ENCODE assay signal across 13 mouse cellular contexts in genomic region chr9:74906951-74907350, GRCm38 (mm10). TPM values are rescaled to one million over a fixed set of nuclear protein-coding genes. Genes with fewer than 3 reads are reported as not detected.
A peak's percentile ranks its signal among the peaks of the same experiment; 100 is the strongest.
DNase-seq lines count a peak whose midpoint lies in the region; ATAC-seq and TF ChIP-seq lines count a peak whose summit lies in the region.
"Had no signal": no experiment of that assay in that cellular context is flagged by ENCODE, and none has a peak within 500 bp of the region (broad histone marks: within the 10 kb centered on the region; RNA-seq: fewer than 3 reads in every experiment).

No protein-coding gene starts in this region.

- no peak overlapping the region for H3K4me2 ChIP-seq in midbrain, embryonic 11.5 days
- H3K4me2 ChIP-seq: embryonic facial prominence, embryonic 13.5 days; limb, embryonic 13.5 days had no signal

- 67% methylated on average over 4 of the region's 4 CpGs for WGBS in midbrain, embryonic 11.5 days

- peak; percentile 24 for DNase-seq in ovary, postnatal 36 days (ENCODE audit: low spot score)
- DNase-seq in ovary, postnatal 14 days (ENCODE audit: low spot score), result no peak
- peak; percentile 79 to 90 for DNase-seq in lung, adult 18-20 months
- peak; percentile 24 for DNase-seq in splenic B cell, adult 2 months (ENCODE audit: low read depth, low spot score)
- no peak for DNase-seq in embryo, embryonic 10.5 days (ENCODE audit: low spot score)
- DNase-seq in retina, postnatal 1 day, result no peak
- no peak for DNase-seq in midbrain, embryonic 11.5 days (ENCODE audit: low spot score, missing footprints)
- DNase-seq: gastrocnemius, adult 2 months; heart, postnatal 14 days had no signal

- H3K36me3 ChIP-seq in splenic B cell, adult 2 months (ENCODE audit: control insufficient read depth, insufficient read depth, low read length, poor library complexity, severe bottlenecking), result no peaks in the 10 kb centered on the region
- H3K36me3 ChIP-seq in midbrain, embryonic 11.5 days (ENCODE audit: control insufficient read depth, insufficient read depth, low read length), result no peaks in the 10 kb centered on the region
- H3K36me3 ChIP-seq: embryonic facial prominence, embryonic 13.5 days; G1E; limb, embryonic 13.5 days had no signal

- ATAC-seq in midbrain, embryonic 11.5 days (ENCODE audit: low FRiP score), result no peak

- peaks cover 48% of the 10 kb centered on the region for H3K4me1 ChIP-seq in bone marrow macrophage, adult 2 months (ENCODE audit: control insufficient read depth, insufficient read depth, low read length)
- no peaks in the 10 kb centered on the region for H3K4me1 ChIP-seq in midbrain, embryonic 11.5 days (ENCODE audit: control insufficient read depth, insufficient read depth, low read length)

- no peak overlapping the region for H3K9ac ChIP-seq in midbrain, embryonic 11.5 days (ENCODE audit: low read length)
- H3K9ac ChIP-seq: embryonic facial prominence, embryonic 13.5 days; limb, embryonic 13.5 days had no signal

- H3K27ac ChIP-seq in bone marrow macrophage, adult 2 months (ENCODE audit: insufficient read depth, low read depth, low read length), result peak overlapping the region; percentile 6; the same call in 1 of the 2 replicates
- no peak overlapping the region for H3K27ac ChIP-seq in midbrain, embryonic 11.5 days (ENCODE audit: low read depth, low read length)
- H3K27ac ChIP-seq: embryonic facial prominence, embryonic 13.5 days; gastrocnemius, adult 2 months; limb, embryonic 13.5 days had no signal

- TF ChIP-seq POLR2A in bone marrow macrophage, adult 2 months (IDR thresholded peaks at IDR 0.05; ENCODE audit: borderline replicate concordance, low read depth, low read length), result no peak

- no peaks in the 10 kb centered on the region for H3K9me3 ChIP-seq in midbrain, embryonic 11.5 days (ENCODE audit: control insufficient read depth, low read length)
- H3K9me3 ChIP-seq: embryonic facial prominence, embryonic 13.5 days; limb, embryonic 13.5 days had no signal

- no peaks in the 10 kb centered on the region for H3K27me3 ChIP-seq in splenic B cell, adult 2 months (ENCODE audit: control insufficient read depth, insufficient read depth, low read length, poor library complexity, severe bottlenecking)
- no peaks in the 10 kb centered on the region for H3K27me3 ChIP-seq in midbrain, embryonic 11.5 days (ENCODE audit: control insufficient read depth, insufficient read depth, low read length)
- H3K27me3 ChIP-seq: embryonic facial prominence, embryonic 13.5 days; limb, embryonic 13.5 days had no signal

- no peak for TF ChIP-seq CTCF in bone marrow macrophage, adult 2 months (IDR thresholded peaks at IDR 0.05; ENCODE audit: low read depth, low read length)

- H3K4me3 ChIP-seq in bone marrow macrophage, adult 2 months (ENCODE audit: insufficient read depth, low read length), result no peak overlapping the region
- no peak overlapping the region for H3K4me3 ChIP-seq in midbrain, embryonic 11.5 days (ENCODE audit: low read depth, low read length)
- H3K4me3 ChIP-seq: embryonic facial prominence, embryonic 13.5 days; gastrocnemius, adult 2 months; limb, embryonic 13.5 days had no signal

RNA-seq across cellular contexts. Expression of gene Onecut1, which starts 45.2 kb away (rescaled TPM):
- not detected in 2 replicates for polyA plus RNA-seq in bone marrow macrophage, adult 2 months (2012; ENCODE audit: insufficient read depth, insufficient read length, missing spikeins)
- 14.7 and 14.8 TPM in 2 replicates for polyA plus RNA-seq in midbrain, embryonic 11.5 days (2014; fragmentation: Nextera tagmentation; extraction: Ambion mirVana)
- polyA plus RNA-seq: embryonic facial prominence, embryonic 13.5 days; G1E had no signal

RNA-seq across cellular contexts. Expression of gene Fam214a, which starts 45.7 kb away (rescaled TPM):
- polyA plus RNA-seq in bone marrow macrophage, adult 2 months (2012; ENCODE audit: insufficient read depth, insufficient read length, missing spikeins), result 43.2 and 48.3 TPM in 2 replicates
- 17.6 and 18.9 TPM in 2 replicates for polyA plus RNA-seq in midbrain, embryonic 11.5 days (2014; fragmentation: Nextera tagmentation; extraction: Ambion mirVana)

Comparison
In these comparisons a context has a peak if more than half of its experiments do, and no peak if none do; other contexts are left out.
1. DNase-seq: peak in ovary, postnatal 36 days (single experiment), lung, adult 18-20 months (2 of 2) and splenic B cell, adult 2 months (single experiment); none in ovary, postnatal 14 days (single experiment), embryo, embryonic 10.5 days (single experiment), retina, postnatal 1 day (single experiment) and midbrain, embryonic 11.5 days (single experiment).
2. RNA of gene Onecut1, which starts 45.2 kb away (polyA plus RNA-seq): 14.7 to 14.8 TPM in midbrain, embryonic 11.5 days; not detected in bone marrow macrophage, adult 2 months; every median in the first group is over 10 times any median in the second.